Mouse (Mus musculus) forebrain, embryonic 11.5 days (tissue): ENCODE measurements at regions not wholly inside any gene's neighbourhood (a gene's known extent, or its start where the extent isn't known, plus 50 kb on each side); places are given as distances from the start of the nearest gene placed in this dataset.

Experiments used
- ATAC-seq: fragments of 200-750 bp; cut with Nextera tagmentation; replicated peaks from 2 replicates; pipeline ENCODE4 v1.8.0; 2017; ENCODE audit warnings: moderate TSS enrichment; ENCODE audit not compliant: low FRiP score
- DNase-seq: peaks from one replicate; pipeline ENCODE4 v3.0.0-alpha.2; 2017; ENCODE audit warnings: low spot score
- H3K27ac ChIP-seq: fragments of 300-500 bp; sonication (generic); 2 replicates; pipeline ENCODE4 v1.5.1; 2014; ENCODE audit warnings: low read depth, low read length
- H3K27me3 ChIP-seq: fragments of 300-500 bp; sonication (generic); 2 replicates; pipeline ENCODE4 v1.6.1; 2014; ENCODE audit warnings: mild to moderate bottlenecking, low read length, mixed read lengths; ENCODE audit not compliant: control insufficient read depth, insufficient read depth
- H3K36me3 ChIP-seq: fragments of 300-500 bp; sonication (generic); 2 replicates; pipeline ENCODE4 v1.6.1; 2014; ENCODE audit warnings: mild to moderate bottlenecking, low read length, moderate library complexity, mixed read lengths; ENCODE audit not compliant: control insufficient read depth, insufficient read depth
- H3K4me1 ChIP-seq: fragments of 300-500 bp; sonication (generic); replicated peaks from 2 replicates; pipeline ENCODE4 v1.6.1; 2014; ENCODE audit warnings: low read length, mixed read lengths; ENCODE audit not compliant: control insufficient read depth, insufficient read depth
- H3K4me2 ChIP-seq: fragments of 300-500 bp; sonication (generic); 2 replicates; pipeline ENCODE4 v1.6.1; 2014; ENCODE audit warnings: low read depth, mild to moderate bottlenecking, low read length, moderate library complexity, mixed read lengths; ENCODE audit not compliant: severe bottlenecking
- H3K4me3 ChIP-seq: fragments of 300-500 bp; sonication (generic); 2 replicates; pipeline ENCODE4 v1.5.1; 2014; ENCODE audit warnings: low read depth, low read length
- H3K9ac ChIP-seq: fragments of 300-500 bp; sonication (generic); 2 replicates; pipeline ENCODE4 v1.6.1; 2014; ENCODE audit warnings: low read length
- H3K9me3 ChIP-seq: fragments of 300-500 bp; sonication (generic); 2 replicates; pipeline ENCODE4 v1.6.1; 2016; ENCODE audit warnings: low read length, mixed read lengths; ENCODE audit not compliant: control insufficient read depth
- WGBS: fragments of 180-500 bp; shearing (Covaris S2); extraction: QIAGEN DNeasy Blood & Tissue Kit; methylation state at CpG from one replicate; pipeline ENCODE4 v1.1.7; 2014; 5-methylcytosine and 5-hydroxymethylcytosine counted together

DNA sequence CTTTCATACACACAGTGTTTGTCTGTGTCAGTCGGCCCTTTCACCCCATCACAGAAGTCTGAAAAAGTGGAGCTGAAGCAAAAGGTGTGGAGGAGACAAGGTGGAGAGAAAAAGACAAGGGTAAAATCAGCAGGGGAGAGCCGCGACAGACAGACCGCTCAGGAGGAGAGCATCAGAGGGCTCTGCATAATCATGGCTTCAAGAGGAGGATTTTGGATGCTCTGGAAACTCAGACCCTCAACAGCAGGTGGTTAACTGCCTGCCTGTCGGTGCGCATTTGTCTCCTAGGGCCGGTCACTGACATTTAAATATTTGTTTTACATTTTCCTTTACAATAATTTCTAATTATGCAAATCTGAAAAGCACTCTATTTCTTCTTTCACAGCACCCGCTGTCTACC, 100.6 kb upstream of the Zfp42 start:
- DNase-seq (no peak), ATAC-seq (peak; percentile 27; the same call in 1 of the 2 replicates)
- no peak overlapping the region for H3K9ac ChIP-seq
- no peak overlapping the region for H3K4me3 ChIP-seq
- 9% methylated on average over 8 of the region's 8 CpGs for WGBS
- no peaks in the 10 kb centered on the region for H3K4me1 ChIP-seq
- H3K27me3 ChIP-seq = no peaks in the 10 kb centered on the region
- H3K36me3 ChIP-seq = no peaks in the 10 kb centered on the region
- H3K4me2 ChIP-seq = no peak overlapping the region
- no peak overlapping the region for H3K27ac ChIP-seq
- no peaks in the 10 kb centered on the region for H3K9me3 ChIP-seq

DNA sequence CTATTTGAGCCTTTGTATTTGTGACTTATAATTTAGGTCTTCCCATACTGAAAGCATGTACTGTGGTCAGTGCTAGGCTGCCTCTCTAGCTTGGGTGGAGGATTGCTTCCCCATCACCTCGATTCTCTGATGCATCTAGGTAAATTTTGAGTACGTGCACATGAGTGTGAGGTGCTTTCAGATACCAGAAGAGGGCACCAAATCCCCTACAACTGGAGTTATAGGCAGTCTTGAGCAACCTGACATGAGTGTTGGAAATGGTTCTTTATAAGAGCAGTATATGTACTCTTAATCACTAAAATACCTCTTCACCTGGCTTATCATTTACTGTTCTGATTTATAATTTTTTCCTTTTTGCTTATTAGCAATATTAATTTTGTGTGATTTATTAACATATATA, 86.3 kb upstream of the Zfp42 start:
- 94% methylated on average over 2 of the region's 2 CpGs for WGBS
- DNase-seq = no peak
- no peak overlapping the region for H3K4me2 ChIP-seq

DNA sequence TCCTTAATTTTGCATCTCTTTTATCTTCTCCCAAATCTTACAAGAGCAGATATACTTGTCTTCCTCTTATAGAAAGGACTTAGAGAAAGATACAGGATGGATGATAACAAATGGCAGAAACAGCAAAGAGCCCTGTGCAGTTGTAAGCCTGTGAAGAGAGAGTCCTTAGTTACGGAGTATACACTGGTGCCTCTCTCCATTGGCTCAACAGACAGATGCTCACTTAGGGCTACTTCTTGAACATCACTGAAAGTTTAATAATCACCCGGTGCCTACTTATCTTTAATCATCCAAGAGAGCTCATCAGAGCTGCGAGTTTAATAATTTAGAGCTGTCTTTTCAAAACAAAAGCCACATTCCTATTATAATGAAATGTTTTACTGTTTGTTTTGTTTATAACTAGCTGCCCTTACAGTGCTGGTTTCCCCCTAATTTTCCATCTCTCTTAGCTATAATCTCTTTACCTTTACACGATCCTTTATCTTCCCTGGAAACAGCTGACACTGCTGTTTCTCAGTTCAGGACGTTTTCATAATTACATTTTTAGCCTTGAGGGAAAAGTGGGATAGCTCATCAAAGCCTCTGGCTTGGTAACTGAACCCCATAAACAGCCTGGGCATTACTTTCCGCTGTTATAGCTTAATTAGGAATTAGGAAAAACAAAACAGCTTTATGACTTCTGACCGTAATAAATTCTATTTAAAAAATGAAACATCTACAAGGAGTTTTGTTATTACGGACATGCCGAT, 83.8 kb upstream of the Zfp42 start:
- DNase-seq (no peak), ATAC-seq (no peak)
- Histone ChIP-seq H3K27ac (no peak overlapping the region), H3K36me3 (no peaks in the 10 kb centered on the region), H3K4me1 (no peaks in the 10 kb centered on the region), H3K9me3 (no peaks in the 10 kb centered on the region), H3K4me3 (no peak overlapping the region), H3K27me3 (no peaks in the 10 kb centered on the region), H3K4me2 (no peak overlapping the region), H3K9ac (no peak overlapping the region)
- WGBS = 79% methylated on average over 9 of the region's 9 CpGs

More for the DNA sequence above, 86.3 kb upstream of the Zfp42 start:
- no peaks in the 10 kb centered on the region for H3K9me3 ChIP-seq
- H3K4me3 ChIP-seq = no peak overlapping the region
- no peak overlapping the region for H3K9ac ChIP-seq
- no peak for ATAC-seq
- no peaks in the 10 kb centered on the region for H3K4me1 ChIP-seq
- H3K36me3 ChIP-seq = no peaks in the 10 kb centered on the region
- no peak overlapping the region for H3K27ac ChIP-seq
- H3K27me3 ChIP-seq = no peaks in the 10 kb centered on the region
